Mouse (Mus musculus) brain, embryonic 14.5 days (tissue): ENCODE measurements around the gene Cyp1a1. TPM values are rescaled to one million over a fixed set of nuclear protein-coding genes. Genes with fewer than 3 reads are reported as not detected.
"Not testable (repeated sequence)": the region's sequence is repeated elsewhere in the genome, so short reads cannot be mapped to it uniquely, and the experiment has no call there.

ENCODE experiments used
- DNase-seq: peaks from one replicate; pipeline ENCODE4 v3.0.0-alpha.2; 2011; ENCODE audit warnings: low read depth
- CTCF ChIP-seq: fragments of 200-500 bp; IDR thresholded peaks from 2 replicates; pipeline ENCODE4 v1.5.1; 2012; ENCODE audit warnings: inconsistent platforms, mild to moderate bottlenecking, moderate library complexity, borderline replicate concordance; ENCODE audit not compliant: insufficient read depth, insufficient read length; ENCODE audit errors: extremely low read depth
- POLR2A ChIP-seq: fragments of 200-500 bp; IDR thresholded peaks from 2 replicates; pipeline ENCODE4 v1.6.1; 2012; ENCODE audit warnings: mild to moderate bottlenecking, inconsistent platforms, borderline replicate concordance; ENCODE audit not compliant: poor library complexity, insufficient read depth, insufficient read length, severe bottlenecking; ENCODE audit errors: extremely low read depth
- polyA plus RNA-seq: library from polyadenylated mRNA; depleted of rRNA; stranded (reverse); fragments of >200 nt; gene quantifications from 2 replicates; pipeline ENCODE4 v1.2.3, GENCODE M21; 2012

Gene Cyp1a1
- polyA plus RNA-seq, 1 experiment: 0.14 TPM

- DNase-seq: no peak
- TF ChIP-seq POLR2A (no peak), CTCF (no peak)
These were observed 1.7 kb upstream of the Cyp1a1 start for GRCm38 (mm10) chr9:57686011-57686410.

GRCm38 (mm10) chr9:57688158-57688557 is 430 bp downstream of the Cyp1a1 start:
- DNase-seq: no peak
- TF ChIP-seq POLR2A: no peak
- TF ChIP-seq CTCF: peak; percentile 17; the same call in 1 of the 2 replicates

- DNase-seq: no peak
- TF ChIP-seq POLR2A (no peak), CTCF (no peak)
These were observed 878 bp downstream of the Cyp1a1 start for GRCm38 (mm10) chr9:57688606-57689005.

- DNase-seq: no peak
- no peak for TF ChIP-seq CTCF
- no peak for TF ChIP-seq POLR2A
These were observed 6.4 kb downstream of the Cyp1a1 start for GRCm38 (mm10) chr9:57694108-57694507.

- TF ChIP-seq CTCF (no peak), POLR2A (no peak)
These were observed 8.9 kb downstream of the Cyp1a1 start for GRCm38 (mm10) chr9:57696380-57697285.

GRCm38 (mm10) chr9:57697380-57697779 is 9.7 kb downstream of the Cyp1a1 start:
- no peak for TF ChIP-seq POLR2A
- no peak for TF ChIP-seq CTCF
- no peak for DNase-seq

More at GRCm38 (mm10) chr9:57696380-57697285, 8.9 kb downstream of the Cyp1a1 start:
- peak; percentile 78 for DNase-seq

- DNase-seq: peak; percentile 76
- TF ChIP-seq POLR2A (no peak), CTCF (no peak)
These were observed 10.9 kb downstream of the Cyp1a1 start for GRCm38 (mm10) chr9:57698466-57699150.

- DNase-seq: no peak
- TF ChIP-seq CTCF: no peak
- TF ChIP-seq POLR2A: no peak
These were observed 18.8 kb downstream of the Cyp1a1 start for GRCm38 (mm10) chr9:57706496-57706895.

- peak; percentile 94 for DNase-seq
These were observed 20.5 kb downstream of the Cyp1a1 start, which contains the start of gene Edc3 for GRCm38 (mm10) chr9:57708068-57708719. Edc3 (plus strand) TSS chr9:57708540.

GRCm38 (mm10) chr9:57708720-57709274 is 21.1 kb downstream of the Cyp1a1 start:
- peak; percentile 68 for DNase-seq

More at GRCm38 (mm10) chr9:57708068-57708719, 20.5 kb downstream of the Cyp1a1 start, which contains the start of gene Edc3:
- TF ChIP-seq POLR2A (peak; percentile 82; the same call in 1 of the 2 replicates), CTCF (no peak)

GRCm38 (mm10) chr9:57710214-57710613 is 22.5 kb downstream of the Cyp1a1 start:
- DNase-seq: not testable (repeated sequence)

More at GRCm38 (mm10) chr9:57708720-57709274, 21.1 kb downstream of the Cyp1a1 start:
- no peak for TF ChIP-seq CTCF
- no peak for TF ChIP-seq POLR2A
